Comparison of ENCODE assay signal across 7 mouse cellular contexts in genomic region chr4:13658843-13659511, GRCm38 (mm10).
DNase-seq lines count a peak whose midpoint lies in the region; ATAC-seq and TF ChIP-seq lines count a peak whose summit lies in the region.

No protein-coding gene starts in this region.

- no peak for ATAC-seq in megakaryocyte, adult 5-6 weeks (ENCODE audit: poor library complexity, severe bottlenecking)

- no peak overlapping the region for H3K27ac ChIP-seq in layer of hippocampus, adult 2 months

- no peak for TF ChIP-seq CTCF in layer of hippocampus, adult 2 months (conservative IDR thresholded peaks at IDR 0.05)

- H3K4me3 ChIP-seq in layer of hippocampus, adult 2 months: no peak overlapping the region

- peak; percentile 1 to 2 for DNase-seq in left cerebral cortex, adult 18-20 months (ENCODE audit: low spot score in 2 of 2)
- no peak for DNase-seq in left cerebral cortex, adult 9 months (ENCODE audit: low spot score in 2 of 2)
- DNase-seq in adrenal gland, postnatal 36 days: peak; percentile 39 to 51
- DNase-seq in cerebellum, postnatal 36 days: peak; percentile 53 to 66
- peak; percentile 5 to 22 for DNase-seq in layer of hippocampus, adult 2 months (ENCODE audit: low spot score in 2 of 2)
- DNase-seq in retina, postnatal 1 day: peak; percentile 86

Comparison
In these comparisons a context has a peak if more than half of its experiments do, and no peak if none do; other contexts are left out.
1. DNase-seq: peak in left cerebral cortex, adult 18-20 months (2 of 2), adrenal gland, postnatal 36 days (2 of 2), cerebellum, postnatal 36 days (2 of 2), layer of hippocampus, adult 2 months (2 of 2) and retina, postnatal 1 day (single experiment); none in left cerebral cortex, adult 9 months (0 of 2).